Mouse (Mus musculus) lung, embryonic 14.5 days (tissue): Measurements from ENCODE around the gene Rpl3. TPM values are rescaled to one million over a fixed set of nuclear protein-coding genes. Genes with fewer than 3 reads are reported as not detected.
A peak's percentile ranks its signal among the peaks of the same experiment; 100 is the strongest.

ENCODE experiments used
- ATAC-seq: fragments of 200-750 bp; cut with Nextera tagmentation; 2 replicates; pipeline ENCODE4 v1.8.0; 2017; ENCODE audit warnings: mild to moderate bottlenecking, moderate TSS enrichment, moderate library complexity; ENCODE audit not compliant: insufficient read depth
- DNase-seq: peaks from one replicate; pipeline ENCODE4 v3.0.0-alpha.2; 2015
- H3K27ac ChIP-seq: fragments of 300-500 bp; sonication (generic); 2 replicates; pipeline ENCODE4 v1.5.1; 2014; ENCODE audit warnings: low read depth, mild to moderate bottlenecking, moderate library complexity
- H3K27me3 ChIP-seq: fragments of 300-500 bp; sonication (generic); 2 replicates; pipeline ENCODE4 v1.6.1; 2014; ENCODE audit warnings: low read length, control low read depth; ENCODE audit not compliant: insufficient read depth
- H3K36me3 ChIP-seq: fragments of 300-500 bp; sonication (generic); 2 replicates; pipeline ENCODE4 v1.6.1; 2014; ENCODE audit warnings: control low read depth; ENCODE audit not compliant: insufficient read depth
- H3K4me1 ChIP-seq: fragments of 300-500 bp; sonication (generic); 2 replicates; pipeline ENCODE4 v1.6.1; 2014; ENCODE audit warnings: antibody characterized with exemption, control low read depth; ENCODE audit not compliant: insufficient read depth
- H3K4me2 ChIP-seq: fragments of 300-500 bp; sonication (generic); 2 replicates; pipeline ENCODE4 v1.6.1; 2014; ENCODE audit warnings: mild to moderate bottlenecking
- H3K4me3 ChIP-seq: fragments of 300-500 bp; sonication (generic); 2 replicates; pipeline ENCODE4 v1.5.1; 2014; ENCODE audit warnings: low read depth, low read length
- H3K9ac ChIP-seq: fragments of 300-500 bp; sonication (generic); 2 replicates; pipeline ENCODE4 v1.6.1; 2014
- H3K9me3 ChIP-seq: fragments of 300-500 bp; sonication (generic); 2 replicates; pipeline ENCODE4 v1.6.1; 2016; ENCODE audit warnings: low read depth, low read length, control low read depth
- CTCF ChIP-seq: IDR thresholded peaks from 2 replicates; pipeline ENCODE4 v1.5.1; 2016; ENCODE audit warnings: antibody characterized with exemption, low read depth
- WGBS: fragments of 180-500 bp; shearing (Covaris S2); extraction: QIAGEN DNeasy Blood & Tissue Kit; methylation state at CpG from one replicate; pipeline ENCODE4 v1.1.7; 2014; 5-methylcytosine and 5-hydroxymethylcytosine counted together
- polyA plus RNA-seq: library from polyadenylated mRNA; unstranded; fragments of >200 nt; fragmentation: Nextera tagmentation; extraction: Ambion mirVana; gene quantifications from 2 replicates; pipeline ENCODE4 v1.2.1, GENCODE M21; 2014

The Rpl3 gene
- polyA plus RNA-seq, 1 experiment from 2014 or later: 1,315 TPM

- H3K36me3 ChIP-seq: peaks cover 37% of the 10 kb centered on the region
- WGBS: 43% methylated on average over 6 of the region's 6 CpGs
- TF ChIP-seq CTCF: no peak
- no peaks in the 10 kb centered on the region for H3K4me1 ChIP-seq
- peak overlapping the region; percentile 46; the same call in 1 of the 2 replicates for H3K27ac ChIP-seq
- no peak overlapping the region for H3K4me3 ChIP-seq
- H3K9me3 ChIP-seq: no peaks in the 10 kb centered on the region
- H3K27me3 ChIP-seq: no peaks in the 10 kb centered on the region
- no peak overlapping the region for H3K9ac ChIP-seq
- ATAC-seq: 0 out of 2 replicates have a peak, but pooled peaks have one; percentile 1
- H3K4me2 ChIP-seq: no peak overlapping the region
- no peak for DNase-seq
Observed at GRCm38 (mm10) chr15:80074663-80075373, 16.9 kb downstream of the Rpl3 start.

DNA sequence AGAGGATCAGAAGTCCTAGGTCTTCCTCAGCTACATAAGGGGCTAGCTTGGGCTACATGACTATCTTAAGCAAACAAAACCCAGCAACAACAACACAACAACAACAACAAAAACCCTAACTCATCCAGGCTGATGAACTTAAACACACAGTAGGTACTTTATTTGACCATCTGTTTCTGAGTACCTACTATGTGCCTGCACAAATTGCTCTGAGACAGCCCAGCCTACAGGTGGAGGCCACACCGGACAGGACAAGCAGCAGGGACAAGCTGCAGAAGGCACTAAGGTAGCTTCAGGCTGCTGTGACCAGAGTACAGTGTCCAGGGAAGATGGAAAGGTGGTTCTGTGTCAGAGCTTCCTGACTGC, 18.4 kb downstream of the Rpl3 start:
- DNase-seq: no peak
- Histone ChIP-seq H3K9me3 (no peaks in the 10 kb centered on the region), H3K9ac (no peak overlapping the region), H3K36me3 (peaks cover 21% of the 10 kb centered on the region), H3K27ac (no peak overlapping the region), H3K4me2 (no peak overlapping the region), H3K4me3 (no peak overlapping the region), H3K27me3 (no peaks in the 10 kb centered on the region), H3K4me1 (no peaks in the 10 kb centered on the region)
- TF ChIP-seq CTCF: no peak
- WGBS: 89% methylated on average over 1 of the region's 1 CpGs
- ATAC-seq: no peak

DNA sequence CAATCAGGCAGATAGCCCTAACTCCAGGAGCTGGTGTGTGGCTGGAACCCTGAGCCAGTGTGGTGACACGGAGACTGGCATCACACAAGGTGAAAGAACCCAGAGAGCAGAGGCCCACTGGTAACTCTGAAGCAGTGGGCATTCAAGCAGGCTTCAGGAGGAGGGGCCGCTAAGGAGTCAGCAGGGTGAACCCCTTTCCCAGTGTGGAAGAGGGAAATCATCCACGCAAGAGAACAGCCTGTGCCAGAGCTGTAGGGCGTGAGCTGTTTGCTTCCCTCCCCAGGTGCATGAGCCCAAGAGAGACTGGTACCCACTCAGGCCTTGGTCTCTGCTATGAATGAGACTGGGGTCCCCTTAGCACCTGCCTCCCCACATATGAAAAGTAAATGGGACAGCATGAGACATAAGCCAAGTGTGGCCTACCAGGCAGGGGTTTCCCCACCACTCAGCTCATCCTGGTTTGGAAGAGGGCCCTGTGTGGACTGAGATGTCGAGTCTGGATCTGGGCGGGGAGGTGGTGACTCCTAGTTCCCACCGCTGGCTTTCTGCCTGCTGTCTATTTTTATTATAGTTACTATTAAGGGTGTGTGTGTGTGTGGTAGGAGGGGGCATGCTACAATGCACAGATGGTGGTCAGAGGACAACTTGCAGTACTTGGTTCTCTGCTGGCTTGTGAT, 19.0 kb downstream of the Rpl3 start:
- DNase-seq (no peak), ATAC-seq (no peak)
- 64% methylated on average over 7 of the region's 7 CpGs for WGBS
- Histone ChIP-seq H3K36me3 (peaks cover 16% of the 10 kb centered on the region), H3K27me3 (no peaks in the 10 kb centered on the region), H3K4me2 (no peak overlapping the region), H3K9me3 (no peaks in the 10 kb centered on the region), H3K27ac (no peak overlapping the region), H3K9ac (no peak overlapping the region), H3K4me3 (no peak overlapping the region), H3K4me1 (no peaks in the 10 kb centered on the region)
- TF ChIP-seq CTCF: no peak

DNA sequence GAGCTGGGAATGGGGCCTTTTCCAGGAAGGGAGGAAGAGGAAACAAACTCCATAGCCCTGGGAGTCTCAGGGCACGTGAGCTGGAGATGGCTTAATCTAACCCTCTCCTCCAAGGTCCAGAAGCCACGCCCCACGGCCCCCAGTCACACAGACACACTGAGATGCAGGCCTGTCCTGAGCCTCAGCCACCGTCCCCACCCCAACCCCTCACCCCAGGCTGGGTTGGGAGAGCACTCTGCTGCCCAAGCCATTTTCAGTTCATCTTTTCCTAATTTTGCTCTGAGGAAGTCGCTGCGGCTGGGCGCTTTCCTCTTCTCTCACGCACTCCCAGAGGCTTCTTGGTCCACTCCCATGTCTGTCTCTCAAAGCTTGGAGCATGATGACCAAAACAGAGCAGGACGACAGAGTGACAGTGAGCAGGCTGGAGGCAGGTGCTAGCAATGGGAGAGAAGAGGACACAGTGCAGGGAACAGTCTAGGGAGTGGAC, 19.7 kb downstream of the Rpl3 start:
- ATAC-seq (no peak), DNase-seq (no peak)
- Histone ChIP-seq H3K9me3 (no peaks in the 10 kb centered on the region), H3K4me1 (no peaks in the 10 kb centered on the region), H3K4me3 (no peak overlapping the region), H3K36me3 (peaks cover 9% of the 10 kb centered on the region), H3K4me2 (no peak overlapping the region), H3K27me3 (no peaks in the 10 kb centered on the region), H3K9ac (no peak overlapping the region), H3K27ac (no peak overlapping the region)
- no peak for TF ChIP-seq CTCF
- WGBS: 33% methylated on average over 9 of the region's 9 CpGs

DNA sequence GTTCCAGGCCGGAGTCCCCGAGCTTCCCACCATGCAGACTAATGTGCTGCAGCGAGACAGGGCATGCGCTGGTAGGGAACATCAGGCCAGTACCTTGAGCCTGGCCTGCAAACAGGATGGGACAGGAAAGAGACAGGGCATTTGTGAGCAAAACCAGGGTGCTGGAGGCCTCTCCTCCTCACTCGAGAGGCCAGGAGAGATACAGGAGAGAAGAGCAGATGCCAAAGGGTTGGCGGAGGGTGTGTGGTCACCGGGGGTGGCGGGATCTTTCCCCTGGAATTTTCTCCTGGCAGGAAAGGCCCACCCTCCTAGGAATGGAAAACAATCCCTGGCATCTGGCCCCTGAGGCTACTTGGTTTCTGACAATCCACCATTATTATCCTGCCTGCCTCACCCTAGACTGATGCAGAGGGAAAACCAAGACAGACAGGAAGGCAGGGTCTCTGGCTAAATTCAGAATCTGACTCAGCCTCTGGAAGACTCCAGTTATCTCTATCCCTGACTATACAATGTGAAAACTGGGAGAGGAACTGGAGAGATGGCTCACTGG, 21.5 kb downstream of the Rpl3 start:
- ATAC-seq (no peak), DNase-seq (no peak)
- 59% methylated on average over 8 of the region's 8 CpGs for WGBS
- Histone ChIP-seq H3K4me2 (no peak overlapping the region), H3K9me3 (no peaks in the 10 kb centered on the region), H3K4me3 (no peak overlapping the region), H3K27ac (no peak overlapping the region), H3K27me3 (no peaks in the 10 kb centered on the region), H3K4me1 (no peaks in the 10 kb centered on the region), H3K36me3 (no peaks in the 10 kb centered on the region), H3K9ac (no peak overlapping the region)
- no peak for TF ChIP-seq CTCF

DNA sequence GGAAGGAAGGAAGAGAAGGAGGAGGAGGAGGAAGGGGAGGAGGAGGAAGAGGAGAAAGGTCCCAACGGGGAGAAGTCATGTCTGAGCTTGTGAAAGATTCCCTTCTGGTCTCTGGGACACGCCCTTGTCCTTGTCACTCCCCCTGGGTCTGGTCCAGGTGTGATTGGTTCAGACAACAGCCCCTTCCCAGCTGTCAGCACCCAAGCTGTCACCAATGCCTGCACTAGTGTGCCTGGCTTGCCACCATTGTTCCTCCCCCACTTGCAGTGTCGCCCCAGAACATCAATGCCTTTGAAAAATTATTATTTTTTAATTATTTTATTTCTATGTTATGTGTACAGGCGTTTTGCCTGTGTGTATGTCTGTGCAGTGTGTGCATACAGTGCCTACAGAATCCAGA, 22.5 kb downstream of the Rpl3 start:
- Histone ChIP-seq H3K4me1 (no peaks in the 10 kb centered on the region), H3K4me3 (no peak overlapping the region), H3K27ac (no peak overlapping the region), H3K36me3 (no peaks in the 10 kb centered on the region), H3K9me3 (no peaks in the 10 kb centered on the region), H3K4me2 (no peak overlapping the region), H3K9ac (no peak overlapping the region), H3K27me3 (no peaks in the 10 kb centered on the region)
- DNase-seq: no peak
- 40% methylated on average over 4 of the region's 4 CpGs for WGBS
- TF ChIP-seq CTCF: no peak
- ATAC-seq: no peak

- H3K36me3 ChIP-seq: no peaks in the 10 kb centered on the region
- ATAC-seq (no peak), DNase-seq (no peak)
- H3K9me3 ChIP-seq: no peaks in the 10 kb centered on the region
- H3K27ac ChIP-seq: no peak overlapping the region
- no peak overlapping the region for H3K4me2 ChIP-seq
- no peak overlapping the region for H3K9ac ChIP-seq
- H3K27me3 ChIP-seq: no peaks in the 10 kb centered on the region
- peak; percentile 58 for TF ChIP-seq CTCF
- H3K4me3 ChIP-seq: no peak overlapping the region
- WGBS: 50% methylated on average over 3 of the region's 3 CpGs
- H3K4me1 ChIP-seq: no peaks in the 10 kb centered on the region
Observed at GRCm38 (mm10) chr15:80066538-80066937, 25.1 kb downstream of the Rpl3 start.
